Mouse (Mus musculus): ENCODE measurements at regions not wholly inside any gene's neighbourhood (a gene's known extent, or its start where the extent isn't known, plus 50 kb on each side); places are given as distances from the start of the nearest gene placed in this dataset.

GRCm38 (mm10) chr5:28012496-28012895 lies 58.7 kb upstream of the Insig1 start:
- Histone ChIP-seq H3K27ac (ENCODE audit: low read depth, low read length) (no peak overlapping the region), H3K9me3 (ENCODE audit: control insufficient read depth, low read length) (no peaks in the 10 kb centered on the region), H3K4me1 (ENCODE audit: control insufficient read depth, insufficient read depth, low read length) (no peaks in the 10 kb centered on the region), H3K4me3 (ENCODE audit: low read depth, low read length) (no peak overlapping the region), H3K9ac (ENCODE audit: low read length) (no peak overlapping the region), H3K36me3 (ENCODE audit: control insufficient read depth, insufficient read depth, low read length) (no peaks in the 10 kb centered on the region), H3K4me2 (no peak overlapping the region), H3K27me3 (ENCODE audit: control insufficient read depth, insufficient read depth, low read length) (no peaks in the 10 kb centered on the region)
- DNase-seq (ENCODE audit: low spot score, missing footprints) (no peak), ATAC-seq (ENCODE audit: low FRiP score) (no peak)
- WGBS: 93% methylated on average over 2 of the region's 2 CpGs

- WGBS: 79% methylated on average over 6 of the region's 6 CpGs
- no peak overlapping the region for H3K4me2 ChIP-seq
- no peak for DNase-seq (ENCODE audit: low spot score, missing footprints)
- ATAC-seq (ENCODE audit: low FRiP score): no peak
- H3K9me3 ChIP-seq (ENCODE audit: control insufficient read depth, low read length): no peaks in the 10 kb centered on the region
- H3K36me3 ChIP-seq (ENCODE audit: control insufficient read depth, insufficient read depth, low read length): no peaks in the 10 kb centered on the region
- no peak overlapping the region for H3K27ac ChIP-seq (ENCODE audit: low read depth, low read length)
- no peak overlapping the region for H3K9ac ChIP-seq (ENCODE audit: low read length)
- no peaks in the 10 kb centered on the region for H3K4me1 ChIP-seq (ENCODE audit: control insufficient read depth, insufficient read depth, low read length)
- no peak overlapping the region for H3K4me3 ChIP-seq (ENCODE audit: low read depth, low read length)
- no peaks in the 10 kb centered on the region for H3K27me3 ChIP-seq (ENCODE audit: control insufficient read depth, insufficient read depth, low read length)
Observed at GRCm38 (mm10) chr5:28013619-28014273, 57.4 kb upstream of the Insig1 start.

GRCm38 (mm10) chr5:28019864-28020263 lies 51.3 kb upstream of the Insig1 start:
- Histone ChIP-seq H3K9me3 (ENCODE audit: control insufficient read depth, low read length) (no peaks in the 10 kb centered on the region), H3K9ac (ENCODE audit: low read length) (no peak overlapping the region), H3K4me1 (ENCODE audit: control insufficient read depth, insufficient read depth, low read length) (no peaks in the 10 kb centered on the region), H3K27me3 (ENCODE audit: control insufficient read depth, insufficient read depth, low read length) (no peaks in the 10 kb centered on the region), H3K4me2 (no peak overlapping the region), H3K4me3 (ENCODE audit: low read depth, low read length) (no peak overlapping the region), H3K36me3 (ENCODE audit: control insufficient read depth, insufficient read depth, low read length) (no peaks in the 10 kb centered on the region), H3K27ac (ENCODE audit: low read depth, low read length) (no peak overlapping the region)
- ATAC-seq (ENCODE audit: low FRiP score) (no peak), DNase-seq (ENCODE audit: low spot score, missing footprints) (no peak)
- WGBS: 69% methylated on average over 3 of the region's 3 CpGs

All from midbrain, embryonic 11.5 days (tissue).